Mouse (Mus musculus) hindbrain, embryonic 14.5 days (tissue): ENCODE measurements around the gene Dnajc5g. TPM values are rescaled to one million over a fixed set of nuclear protein-coding genes. Genes with fewer than 3 reads are reported as not detected.

Source experiments
- ATAC-seq: fragments of 200-750 bp; cut with Nextera tagmentation; 2 replicates; pipeline ENCODE4 v1.8.0; 2017; ENCODE audit warnings: moderate number of reproducible peaks, mild to moderate bottlenecking, moderate TSS enrichment, moderate library complexity; ENCODE audit not compliant: low FRiP score
- DNase-seq: peaks from one replicate; pipeline ENCODE4 v3.0.0-alpha.2; 2015; ENCODE audit warnings: low spot score
- H3K27ac ChIP-seq: fragments of 300-500 bp; sonication (generic); 2 replicates; pipeline ENCODE4 v1.5.1; 2014; ENCODE audit warnings: mild to moderate bottlenecking, moderate library complexity
- H3K27me3 ChIP-seq: fragments of 300-500 bp; sonication (generic); 2 replicates; pipeline ENCODE4 v1.6.1; 2014; ENCODE audit warnings: mild to moderate bottlenecking, low read length, mixed read lengths; ENCODE audit not compliant: control insufficient read depth, insufficient read depth
- H3K36me3 ChIP-seq: fragments of 300-500 bp; sonication (generic); replicated peaks from 2 replicates; pipeline ENCODE4 v1.6.1; 2014; ENCODE audit not compliant: control insufficient read depth, insufficient read depth
- H3K4me1 ChIP-seq: fragments of 300-500 bp; sonication (generic); replicated peaks from 2 replicates; pipeline ENCODE4 v1.6.1; 2014; ENCODE audit warnings: antibody characterized with exemption, low read length, mixed read lengths; ENCODE audit not compliant: control insufficient read depth, insufficient read depth
- H3K4me2 ChIP-seq: fragments of 300-500 bp; sonication (generic); replicated peaks from 2 replicates; pipeline ENCODE4 v1.6.1; 2014; ENCODE audit warnings: mild to moderate bottlenecking, moderate library complexity
- H3K4me3 ChIP-seq: fragments of 300-500 bp; sonication (generic); replicated peaks from 2 replicates; pipeline ENCODE4 v1.5.1; 2014; ENCODE audit warnings: mild to moderate bottlenecking, low read length
- H3K9ac ChIP-seq: fragments of 300-500 bp; sonication (generic); 2 replicates; pipeline ENCODE4 v1.6.1; 2014
- H3K9me3 ChIP-seq: fragments of 300-500 bp; sonication (generic); 2 replicates; pipeline ENCODE4 v1.6.1; 2016; ENCODE audit warnings: low read length; ENCODE audit not compliant: control insufficient read depth
- WGBS: fragments of 180-500 bp; shearing (Covaris S2); extraction: QIAGEN DNeasy Blood & Tissue Kit; methylation state at CpG from one replicate; pipeline ENCODE4 v1.1.7; 2014; 5-methylcytosine and 5-hydroxymethylcytosine counted together
- polyA plus RNA-seq: library from polyadenylated mRNA; unstranded; fragments of >200 nt; fragmentation: Nextera tagmentation; extraction: Ambion mirVana; gene quantifications from 2 replicates; pipeline ENCODE4 v1.2.1, GENCODE M21; 2014

Dnajc5g gene
- polyA plus RNA-seq, 1 experiment from 2014 or later, result not detected

- H3K4me3 ChIP-seq, result peak overlapping the region; percentile 23
- no peaks in the 10 kb centered on the region for H3K36me3 ChIP-seq
- H3K27me3 ChIP-seq, result peaks cover 93% of the 10 kb centered on the region
- under 1% methylated on average over 59 of the region's 59 CpGs for WGBS
- no peaks in the 10 kb centered on the region for H3K9me3 ChIP-seq
- no peak; the same call in 1 of the 2 replicates for ATAC-seq
- DNase-seq, result no peak
- H3K4me2 ChIP-seq, result peak overlapping the region; percentile 50
- H3K27ac ChIP-seq, result no peak overlapping the region
- peaks cover 33% of the 10 kb centered on the region; the same call in 1 of the 2 replicates for H3K4me1 ChIP-seq
- 0 out of 2 replicates have a peak overlapping the region, but pooled peaks have one; percentile 16 for H3K9ac ChIP-seq
Observed at GRCm38 (mm10) chr5:31094799-31095691, 11.0 kb upstream of the Dnajc5g start.

- Histone ChIP-seq H3K9ac (no peak overlapping the region), H3K9me3 (no peaks in the 10 kb centered on the region), H3K36me3 (no peaks in the 10 kb centered on the region), H3K4me2 (peak overlapping the region; percentile 50), H3K27me3 (peaks cover 84% of the 10 kb centered on the region), H3K27ac (no peak overlapping the region), H3K4me3 (peak overlapping the region; percentile 23), H3K4me1 (peaks cover 33% of the 10 kb centered on the region; the same call in 1 of the 2 replicates)
- WGBS, result 23% methylated on average over 11 of the region's 11 CpGs
- no peak for DNase-seq
- ATAC-seq, result no peak
Observed at GRCm38 (mm10) chr5:31095711-31096480, 10.2 kb upstream of the Dnajc5g start.

- H3K4me2 ChIP-seq, result no peak within 1 kb of the TSS
- ATAC-seq (no peak), DNase-seq (no peak)
- H3K9me3 ChIP-seq, result no peaks in the 10 kb centered on the region
- no peaks in the 10 kb centered on the region for H3K36me3 ChIP-seq
- H3K4me3 ChIP-seq, result no peak within 1 kb of the TSS
- H3K27ac ChIP-seq, result no peak within 1 kb of the TSS
- no peaks in the 10 kb centered on the region for H3K27me3 ChIP-seq
- H3K4me1 ChIP-seq, result no peaks in the 10 kb centered on the region
- H3K9ac ChIP-seq, result no peak within 1 kb of the TSS
- WGBS, result 91% methylated on average over 18 of the region's 18 CpGs
Observed at GRCm38 (mm10) chr5:31108000-31108490, 2.0 kb downstream of the Dnajc5g start, which contains the start of gene Slc30a3. Gene Slc30a3 (minus strand): TSS chr5:31108237.

- ATAC-seq (no peak), DNase-seq (no peak)
- H3K27ac ChIP-seq, result no peak overlapping the region
- no peak overlapping the region for H3K4me2 ChIP-seq
- no peak overlapping the region for H3K9ac ChIP-seq
- WGBS, result 36% methylated on average over 7 of the region's 7 CpGs
- no peak overlapping the region for H3K4me3 ChIP-seq
- H3K4me1 ChIP-seq, result no peaks in the 10 kb centered on the region
- H3K9me3 ChIP-seq, result no peaks in the 10 kb centered on the region
- H3K36me3 ChIP-seq, result no peaks in the 10 kb centered on the region
- H3K27me3 ChIP-seq, result no peaks in the 10 kb centered on the region
Observed at GRCm38 (mm10) chr5:31110781-31111180, 4.7 kb downstream of the Dnajc5g start.

GRCm38 (mm10) chr5:31116354-31116753, 10.3 kb downstream of the Dnajc5g start, which contains the start of gene Trim54:
Gene Trim54 (plus strand): TSS chr5:31116712.
- no peak within 1 kb of the TSS for H3K9ac ChIP-seq
- 57% methylated on average over 3 of the region's 3 CpGs for WGBS
- H3K27ac ChIP-seq, result no peak within 1 kb of the TSS
- no peak for ATAC-seq
- H3K4me1 ChIP-seq, result no peaks in the 10 kb centered on the region
- H3K4me2 ChIP-seq, result no peak within 1 kb of the TSS
- no peaks in the 10 kb centered on the region for H3K9me3 ChIP-seq
- H3K4me3 ChIP-seq, result no peak within 1 kb of the TSS
- DNase-seq, result no peak
- no peaks in the 10 kb centered on the region for H3K27me3 ChIP-seq
- H3K36me3 ChIP-seq, result no peaks in the 10 kb centered on the region

- H3K36me3 ChIP-seq, result no peaks in the 10 kb centered on the region
- H3K9me3 ChIP-seq, result no peaks in the 10 kb centered on the region
- no peak overlapping the region for H3K27ac ChIP-seq
- H3K4me3 ChIP-seq, result no peak overlapping the region
- H3K27me3 ChIP-seq, result no peaks in the 10 kb centered on the region
- no peak overlapping the region for H3K9ac ChIP-seq
- no peak for ATAC-seq
- DNase-seq, result no peak
- no peaks in the 10 kb centered on the region for H3K4me1 ChIP-seq
- no peak overlapping the region for H3K4me2 ChIP-seq
- WGBS, result 31% methylated on average over 10 of the region's 10 CpGs
Observed at GRCm38 (mm10) chr5:31116912-31117311, 10.8 kb downstream of the Dnajc5g start.

- Histone ChIP-seq H3K4me3 (no peak overlapping the region), H3K9ac (no peak overlapping the region), H3K27ac (no peak overlapping the region), H3K27me3 (no peaks in the 10 kb centered on the region), H3K4me2 (no peak overlapping the region), H3K4me1 (no peaks in the 10 kb centered on the region), H3K36me3 (no peaks in the 10 kb centered on the region), H3K9me3 (no peaks in the 10 kb centered on the region)
- WGBS, result 89% methylated on average over 8 of the region's 8 CpGs
- DNase-seq (no peak), ATAC-seq (no peak)
Observed at GRCm38 (mm10) chr5:31121111-31121510, 15.0 kb downstream of the Dnajc5g start.

GRCm38 (mm10) chr5:31123481-31123880, 17.4 kb downstream of the Dnajc5g start:
- H3K4me2 ChIP-seq, result no peak overlapping the region
- WGBS, result 41% methylated on average over 2 of the region's 2 CpGs
- H3K27me3 ChIP-seq, result no peaks in the 10 kb centered on the region
- H3K9me3 ChIP-seq, result no peaks in the 10 kb centered on the region
- H3K4me1 ChIP-seq, result no peaks in the 10 kb centered on the region
- no peak overlapping the region for H3K27ac ChIP-seq
- no peak for DNase-seq
- no peak for ATAC-seq
- H3K36me3 ChIP-seq, result no peaks in the 10 kb centered on the region
- H3K4me3 ChIP-seq, result no peak overlapping the region
- H3K9ac ChIP-seq, result no peak overlapping the region

GRCm38 (mm10) chr5:31126050-31126449, 20.0 kb downstream of the Dnajc5g start:
- H3K27me3 ChIP-seq, result no peaks in the 10 kb centered on the region; the same call in 1 of the 2 replicates
- no peaks in the 10 kb centered on the region for H3K4me1 ChIP-seq
- no peaks in the 10 kb centered on the region for H3K36me3 ChIP-seq
- no peaks in the 10 kb centered on the region for H3K9me3 ChIP-seq
- no peak for DNase-seq
- ATAC-seq, result no peak
- no peak overlapping the region for H3K4me3 ChIP-seq
- H3K27ac ChIP-seq, result no peak overlapping the region
- H3K4me2 ChIP-seq, result no peak overlapping the region
- WGBS, result 38% methylated on average over 5 of the region's 5 CpGs
- H3K9ac ChIP-seq, result no peak overlapping the region
